Mouse (Mus musculus) heart, postnatal 0 days (tissue): ENCODE results near the gene Cabp2.

ENCODE experiments used
- CTCF ChIP-seq: IDR thresholded peaks from 2 replicates; pipeline ENCODE4 v1.5.1; 2016; ENCODE audit warnings: antibody characterized with exemption, control low read depth, low read depth
- EP300 ChIP-seq: IDR thresholded peaks from 2 replicates; pipeline ENCODE4 v1.6.1; 2016; ENCODE audit warnings: antibody characterized with exemption, low read depth

DNA sequence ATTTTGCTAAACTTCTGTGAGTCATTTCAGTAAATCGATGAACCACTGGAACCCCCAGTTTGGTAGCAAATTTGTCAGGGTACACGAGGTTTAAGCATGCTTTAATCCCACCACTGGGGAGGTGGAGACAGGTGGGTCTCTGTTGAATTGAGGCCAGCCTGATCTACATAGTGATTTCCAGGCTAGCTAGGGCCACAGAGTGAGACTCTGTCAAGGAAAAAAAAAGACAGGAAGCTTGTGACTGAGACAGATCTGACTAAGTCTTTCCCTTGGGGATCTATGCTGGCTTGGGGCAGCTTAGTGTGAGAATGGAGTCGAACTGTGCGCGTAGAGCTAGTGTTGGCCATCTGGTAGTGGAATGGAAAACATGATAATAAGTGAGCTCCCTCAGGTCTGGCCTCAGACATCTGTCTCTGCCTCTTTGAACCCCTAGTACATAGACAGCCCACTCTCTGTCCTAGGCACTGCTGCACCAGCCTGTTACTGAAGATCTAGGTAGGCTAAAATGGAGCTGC lies 28.8 kb upstream of the Cabp2 start:
- TF ChIP-seq CTCF (no peak), EP300 (no peak)
